Mouse (Mus musculus) thymus, postnatal 0 days (tissue): ENCODE results near the gene Ltbp4. TPM values are rescaled to one million over a fixed set of nuclear protein-coding genes. Genes with fewer than 3 reads are reported as not detected.
A peak's percentile ranks its signal among the peaks of the same experiment; 100 is the strongest.

Experiments used
- DNase-seq: peaks from one replicate; pipeline ENCODE4 v3.0.0-alpha.2; 2015; ENCODE audit warnings: low spot score
- polyA plus RNA-seq: library from polyadenylated mRNA; unstranded; fragments of >200 nt; fragmentation: Nextera tagmentation; extraction: Ambion mirVana; gene quantifications from 2 replicates; pipeline ENCODE4 v1.2.1, GENCODE M21; 2015

Ltbp4 gene
- polyA plus RNA-seq, 1 experiment from 2014 or later = 3.6 TPM

- peak; percentile 70 for DNase-seq
Observed at GRCm38 (mm10) chr7:27302172-27302571, 35.3 kb downstream of the Ltbp4 start.

- no peak for DNase-seq
Observed at GRCm38 (mm10) chr7:27300801-27301200, 36.7 kb downstream of the Ltbp4 start.

DNA sequence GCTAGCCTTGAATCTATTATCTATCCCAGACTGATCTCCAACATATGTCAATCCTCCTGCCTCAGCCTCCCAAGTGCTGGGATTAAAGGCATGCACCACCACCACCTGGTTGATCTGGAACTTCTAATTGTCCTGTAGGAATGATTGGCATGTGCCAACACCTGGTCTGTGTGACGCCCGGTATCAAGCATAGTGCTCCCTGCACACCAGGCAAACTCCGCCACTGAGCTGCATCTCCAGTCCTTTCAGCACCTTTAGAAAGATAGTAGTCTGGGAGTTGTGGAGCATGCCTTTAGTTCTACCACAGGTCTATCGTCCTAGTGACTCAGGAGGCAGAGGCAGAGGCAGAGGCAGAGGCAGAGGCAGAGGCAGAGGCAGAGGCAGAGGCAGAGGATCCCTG lies 37.1 kb downstream of the Ltbp4 start:
- no peak for DNase-seq

DNA sequence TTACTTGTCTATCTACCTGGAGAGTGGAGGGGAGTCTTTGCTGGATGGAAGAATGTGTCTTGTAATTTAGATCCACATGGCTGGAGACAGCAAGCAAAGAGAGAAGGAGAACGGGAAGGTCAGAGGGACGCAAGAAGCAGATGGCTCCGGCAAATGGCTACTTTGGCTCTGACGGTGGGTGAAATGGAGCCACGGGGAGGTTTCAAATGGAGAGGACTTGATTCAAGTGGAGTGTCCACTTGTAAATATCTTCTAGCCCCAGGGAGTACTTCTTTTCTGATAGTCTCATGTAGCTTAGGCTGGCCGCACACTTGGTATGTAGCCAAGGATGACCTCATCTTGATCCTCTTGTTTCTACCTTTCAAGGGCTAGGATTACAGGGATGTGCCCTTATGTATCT lies 38.7 kb downstream of the Ltbp4 start:
- no peak for DNase-seq

DNA sequence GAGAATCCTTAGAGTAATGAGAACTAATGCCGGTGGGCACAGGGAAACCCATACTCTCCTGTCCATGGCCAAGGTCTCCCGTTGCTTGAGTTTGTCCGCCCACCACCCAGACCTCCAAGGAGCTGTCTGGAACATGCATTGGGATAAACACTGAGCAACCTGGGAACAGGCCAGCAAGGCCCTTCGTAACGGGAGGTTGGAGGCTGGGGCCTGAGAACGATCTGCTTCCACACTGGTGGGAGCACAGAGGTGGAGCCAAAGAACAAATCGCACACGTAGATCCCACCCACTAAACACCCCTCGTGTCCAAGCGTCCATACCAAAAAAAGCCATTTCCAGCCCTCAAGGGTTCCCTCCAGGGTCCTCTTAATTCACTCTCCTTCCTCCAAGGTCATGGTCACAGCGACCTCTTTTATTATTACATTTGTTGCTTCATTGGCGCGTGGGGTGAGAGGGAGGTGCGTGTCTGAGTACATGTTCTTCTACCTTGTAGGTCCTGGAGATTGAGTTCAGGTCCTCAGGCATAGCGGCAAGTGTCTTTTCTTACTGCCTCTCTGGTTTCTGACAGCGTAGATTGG lies 39.4 kb downstream of the Ltbp4 start:
- no peak for DNase-seq

- DNase-seq = no peak
Observed at GRCm38 (mm10) chr7:27296518-27296917, 41.0 kb downstream of the Ltbp4 start.

- DNase-seq = no peak
Observed at GRCm38 (mm10) chr7:27295956-27296355, 41.5 kb downstream of the Ltbp4 start.

- no peak for DNase-seq
Observed at GRCm38 (mm10) chr7:27291795-27292466, 45.6 kb downstream of the Ltbp4 start.

DNA sequence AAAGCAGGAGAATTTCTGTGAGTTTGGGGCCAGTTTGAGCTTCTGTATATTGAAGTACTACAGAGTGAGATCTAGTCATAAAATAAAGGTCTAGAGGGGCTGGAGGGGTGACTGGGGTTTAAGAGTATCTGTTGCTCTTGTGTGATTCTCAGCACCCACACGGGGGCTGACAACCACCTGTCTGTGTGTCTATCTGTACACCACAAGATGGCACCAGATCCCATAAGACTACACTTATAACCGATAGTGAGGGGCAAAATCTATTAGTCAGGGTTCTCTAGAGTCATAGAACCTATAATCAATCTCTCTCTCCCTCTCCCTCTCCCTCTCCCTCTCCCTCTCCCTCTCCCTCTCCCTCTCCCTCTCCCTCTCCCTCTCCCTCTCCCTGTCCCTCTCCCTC lies 46.9 kb downstream of the Ltbp4 start:
- DNase-seq = no peak

- no peak for DNase-seq
Observed at GRCm38 (mm10) chr7:27288732-27289131, 48.8 kb downstream of the Ltbp4 start.

DNA sequence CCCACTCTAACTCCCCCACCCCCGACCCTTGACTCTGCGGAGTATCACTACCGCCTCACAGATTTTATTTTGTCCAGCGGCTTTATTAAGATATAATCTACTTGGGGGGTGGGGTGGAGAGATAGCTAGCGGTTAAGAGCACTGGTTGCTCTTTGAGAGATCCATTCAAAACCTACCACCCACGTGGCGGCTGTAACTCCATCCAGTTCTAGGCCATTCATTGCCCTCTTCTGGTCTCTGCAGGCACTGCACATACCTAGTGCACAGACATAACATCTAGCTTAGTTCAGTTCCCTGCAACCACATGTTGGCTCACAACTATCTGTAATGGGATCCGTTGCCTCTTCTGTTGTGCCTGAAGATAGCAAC lies 51.8 kb downstream of the Ltbp4 start:
- DNase-seq = peak; percentile 67

- DNase-seq = peak; percentile 13
Observed at GRCm38 (mm10) chr7:27284865-27285697, 52.4 kb downstream of the Ltbp4 start.

- no peak for DNase-seq
Observed at GRCm38 (mm10) chr7:27282225-27282624, 55.3 kb downstream of the Ltbp4 start.

DNA sequence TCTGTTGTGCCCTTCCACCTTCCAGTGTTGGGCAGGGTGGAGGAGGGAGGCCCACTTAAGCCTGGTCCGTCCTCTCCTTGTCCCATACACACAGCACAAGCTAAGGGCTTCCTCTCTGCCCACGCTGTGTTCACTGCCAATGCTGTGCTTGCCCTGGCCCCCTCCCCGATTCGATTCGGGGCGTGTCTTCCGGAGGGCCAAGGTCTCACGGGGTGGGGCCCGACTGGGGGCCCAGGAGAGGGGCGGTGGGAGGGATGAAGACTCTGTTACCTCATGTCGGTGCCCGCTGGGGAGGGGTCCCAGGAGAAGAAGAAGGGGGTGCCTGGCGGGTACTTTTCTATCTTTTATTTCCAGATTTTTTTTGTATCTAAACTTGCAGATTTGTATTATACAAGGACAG lies 55.8 kb downstream of the Ltbp4 start:
- no peak for DNase-seq

DNA sequence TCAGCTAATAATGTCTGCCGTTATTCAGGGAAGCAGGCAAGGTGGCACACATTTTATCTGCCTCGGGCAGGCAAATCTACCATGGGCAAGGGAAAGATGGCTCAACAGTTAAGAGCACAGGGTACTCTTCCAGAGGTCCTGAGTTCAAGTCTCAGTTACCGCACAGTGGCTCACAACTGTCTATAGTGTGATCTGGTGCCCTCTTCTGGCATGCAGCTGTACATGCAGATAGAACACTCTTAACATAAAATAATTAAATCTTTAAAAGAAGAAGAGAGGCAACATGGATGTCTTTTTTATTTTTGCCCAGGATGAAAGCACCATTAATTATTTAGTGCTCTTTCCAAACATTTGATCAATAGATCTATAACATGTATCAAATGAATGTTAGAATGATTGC lies 60.3 kb downstream of the Ltbp4 start:
- DNase-seq = peak; percentile 13

- peak; percentile 12 for DNase-seq
Observed at GRCm38 (mm10) chr7:27276021-27276420, 61.5 kb downstream of the Ltbp4 start.

GRCm38 (mm10) chr7:27274916-27275315 lies 62.6 kb downstream of the Ltbp4 start:
- DNase-seq = no peak

- peak; percentile 56 for DNase-seq
Observed at GRCm38 (mm10) chr7:27273739-27274351, 63.6 kb downstream of the Ltbp4 start.

DNA sequence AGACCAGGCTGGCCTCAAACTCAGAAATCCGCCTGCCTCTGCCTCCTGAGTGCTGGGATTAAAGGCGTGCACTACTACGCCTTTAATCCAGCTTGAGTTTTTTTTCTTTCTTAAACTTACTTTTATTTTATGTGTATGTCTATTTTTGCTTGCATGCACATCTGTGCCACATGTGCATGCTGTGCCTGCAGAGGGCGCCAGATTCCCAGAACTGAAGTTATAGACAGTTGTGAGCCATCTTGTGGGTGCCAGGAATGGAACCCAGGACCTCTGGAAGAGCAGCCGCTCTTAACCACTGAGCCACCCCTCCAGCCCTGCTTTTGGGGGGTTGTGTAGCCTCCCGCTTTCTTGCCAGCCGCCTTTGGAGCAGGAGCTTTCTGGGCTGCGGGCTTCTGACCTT lies 66.1 kb downstream of the Ltbp4 start:
- DNase-seq = no peak

- no peak for DNase-seq
Observed at GRCm38 (mm10) chr7:27266515-27267128, 70.9 kb downstream of the Ltbp4 start.

DNA sequence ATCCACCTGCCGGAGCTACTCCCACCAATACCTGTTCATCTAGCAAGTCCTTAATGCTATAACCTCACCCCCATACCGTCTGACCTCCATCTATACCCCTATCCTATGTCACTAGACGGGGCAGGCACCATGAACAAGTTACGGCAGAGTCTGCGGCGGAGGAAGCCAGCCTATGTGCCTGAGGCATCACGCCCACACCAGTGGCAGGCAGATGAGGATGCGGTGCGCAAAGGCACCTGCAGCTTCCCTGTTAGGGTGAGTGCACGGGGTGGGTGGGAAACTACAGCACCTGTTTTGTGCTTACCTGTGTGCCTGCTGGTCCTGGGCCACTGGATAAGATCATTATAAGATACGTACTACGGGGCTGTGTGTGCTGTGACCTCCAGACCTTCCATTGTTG lies 72.7 kb downstream of the Ltbp4 start:
- DNase-seq = no peak

GRCm38 (mm10) chr7:27261888-27262287 lies 75.6 kb downstream of the Ltbp4 start:
- no peak for DNase-seq
